Mouse (Mus musculus) heart, postnatal 0 days (tissue): ENCODE measurements at regions not wholly inside any gene's neighbourhood (a gene's known extent, or its start where the extent isn't known, plus 50 kb on each side); places are given as distances from the start of the nearest gene placed in this dataset.

Experiments
- CTCF ChIP-seq: IDR thresholded peaks from 2 replicates; pipeline ENCODE4 v1.5.1; 2016; ENCODE audit warnings: antibody characterized with exemption, control low read depth, low read depth
- EP300 ChIP-seq: IDR thresholded peaks from 2 replicates; pipeline ENCODE4 v1.6.1; 2016; ENCODE audit warnings: antibody characterized with exemption, low read depth

- TF ChIP-seq CTCF = no peak
- TF ChIP-seq EP300 = no peak
Measured at GRCm38 (mm10) chr19:29866822-29867221, 54.0 kb upstream of the Ranbp6 start.
